Mouse (Mus musculus): ENCODE measurements around the gene Olfr70. TPM values are rescaled to one million over a fixed set of nuclear protein-coding genes. Genes with fewer than 3 reads are reported as not detected.

Olfr70 gene
- polyA plus RNA-seq, 1 experiment: not detected

GRCm38 (mm10) chr4:43669428-43669794 lies 31.2 kb downstream of the Olfr70 start:
- no peak overlapping the region for H3K27ac ChIP-seq (ENCODE audit: insufficient read depth, low read length)

DNA sequence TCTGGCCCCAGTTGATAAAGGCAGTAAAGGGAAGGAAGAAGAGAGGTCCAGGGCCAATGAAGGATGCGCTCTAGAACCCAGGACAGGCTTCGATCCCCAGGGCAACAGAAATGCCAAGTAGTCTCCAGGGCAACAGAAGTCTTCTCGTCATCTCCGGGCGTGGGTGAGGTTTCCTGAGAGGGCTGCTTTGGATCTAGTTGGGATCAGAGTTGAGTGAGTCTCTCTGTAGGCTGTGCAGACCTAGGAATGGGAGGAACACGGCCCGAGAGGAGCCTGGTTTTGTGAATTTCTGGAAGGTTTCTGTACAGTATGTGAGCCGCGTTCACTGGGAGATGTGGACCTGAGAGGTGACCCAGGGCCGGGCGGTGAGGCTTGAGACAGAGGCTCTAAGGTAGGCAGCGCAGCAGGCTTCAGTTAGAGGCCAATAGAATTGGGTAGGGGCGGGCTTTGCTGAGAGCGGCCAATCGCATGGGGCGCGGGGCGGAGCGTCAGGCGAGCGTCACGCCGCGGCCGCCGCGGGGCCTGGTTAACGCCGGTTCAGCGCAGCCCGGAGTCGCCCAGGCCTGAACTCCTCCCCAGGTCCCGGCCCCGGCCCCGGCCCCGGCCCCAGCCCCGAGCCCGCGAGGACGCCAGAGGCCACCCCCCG lies 31.7 kb downstream of the Olfr70 start, which contains the start of the genes Tmem8b and Fam221b:
Tmem8b (plus strand) TSS at position 190 of the 646 bp plus-strand sequence.
Fam221b (minus strand) TSS at position 364 of the 646 bp plus-strand sequence.
- Histone ChIP-seq H3K4me1 (ENCODE audit: control insufficient read depth, insufficient read depth, low read length) (peaks cover 6% of the 10 kb centered on the region), H3K27ac (ENCODE audit: insufficient read depth, low read length) (peak within 1 kb of the TSS; percentile 26; the same call in 1 of the 2 replicates), H3K4me3 (ENCODE audit: insufficient read depth, low read length) (peak within 1 kb of the TSS; percentile 85)
- TF ChIP-seq POLR2A (IDR thresholded peaks at IDR 0.05; ENCODE audit: extremely low read depth, insufficient read depth, low read length): peak; percentile 72; the same call in 1 of the 2 replicates
- TF ChIP-seq CTCF (IDR thresholded peaks at IDR 0.05; ENCODE audit: extremely low read depth, insufficient read depth, low read length): no peak

More at GRCm38 (mm10) chr4:43669428-43669794, 31.2 kb downstream of the Olfr70 start:
- Histone ChIP-seq H3K4me3 (ENCODE audit: insufficient read depth, low read length) (peak overlapping the region; percentile 85), H3K4me1 (ENCODE audit: control insufficient read depth, insufficient read depth, low read length) (peaks cover 6% of the 10 kb centered on the region)
- TF ChIP-seq CTCF (IDR thresholded peaks at IDR 0.05; ENCODE audit: extremely low read depth, insufficient read depth, low read length) (no peak), POLR2A (IDR thresholded peaks at IDR 0.05; ENCODE audit: extremely low read depth, insufficient read depth, low read length) (no peak)

- Histone ChIP-seq H3K27ac (ENCODE audit: insufficient read depth, low read length) (no peak overlapping the region), H3K4me1 (ENCODE audit: control insufficient read depth, insufficient read depth, low read length) (peaks cover 2% of the 10 kb centered on the region), H3K4me3 (ENCODE audit: insufficient read depth, low read length) (no peak overlapping the region)
- TF ChIP-seq POLR2A (IDR thresholded peaks at IDR 0.05; ENCODE audit: extremely low read depth, insufficient read depth, low read length) (no peak), CTCF (IDR thresholded peaks at IDR 0.05; ENCODE audit: extremely low read depth, insufficient read depth, low read length) (peak; percentile 43; the same call in 1 of the 2 replicates)
These were observed 34.2 kb downstream of the Olfr70 start for GRCm38 (mm10) chr4:43666412-43666811.

- Histone ChIP-seq H3K4me1 (ENCODE audit: control insufficient read depth, insufficient read depth, low read length) (no peaks in the 10 kb centered on the region; the same call in 1 of the 2 replicates), H3K4me3 (ENCODE audit: insufficient read depth, low read length) (no peak overlapping the region; the same call in 1 of the 2 replicates), H3K27ac (ENCODE audit: insufficient read depth, low read length) (no peak overlapping the region)
- TF ChIP-seq CTCF (IDR thresholded peaks at IDR 0.05; ENCODE audit: extremely low read depth, insufficient read depth, low read length) (no peak), POLR2A (IDR thresholded peaks at IDR 0.05; ENCODE audit: extremely low read depth, insufficient read depth, low read length) (no peak)
These were observed 43.5 kb downstream of the Olfr70 start for GRCm38 (mm10) chr4:43657146-43657545.

GRCm38 (mm10) chr4:43656339-43657109 lies 44.1 kb downstream of the Olfr70 start, which contains the start of gene Hint2:
Gene Hint2, minus strand, starts transcription at chr4:43656466.
- no peak for TF ChIP-seq CTCF (IDR thresholded peaks at IDR 0.05; ENCODE audit: extremely low read depth, insufficient read depth, low read length)
- peak; percentile 81 for TF ChIP-seq POLR2A (IDR thresholded peaks at IDR 0.05; ENCODE audit: extremely low read depth, insufficient read depth, low read length)
- peak within 1 kb of the TSS; percentile 90 for H3K27ac ChIP-seq (ENCODE audit: insufficient read depth, low read length)
- no peaks in the 10 kb centered on the region; the same call in 1 of the 2 replicates for H3K4me1 ChIP-seq (ENCODE audit: control insufficient read depth, insufficient read depth, low read length)
- peak within 1 kb of the TSS; percentile 51 for H3K4me3 ChIP-seq (ENCODE audit: insufficient read depth, low read length)

DNA sequence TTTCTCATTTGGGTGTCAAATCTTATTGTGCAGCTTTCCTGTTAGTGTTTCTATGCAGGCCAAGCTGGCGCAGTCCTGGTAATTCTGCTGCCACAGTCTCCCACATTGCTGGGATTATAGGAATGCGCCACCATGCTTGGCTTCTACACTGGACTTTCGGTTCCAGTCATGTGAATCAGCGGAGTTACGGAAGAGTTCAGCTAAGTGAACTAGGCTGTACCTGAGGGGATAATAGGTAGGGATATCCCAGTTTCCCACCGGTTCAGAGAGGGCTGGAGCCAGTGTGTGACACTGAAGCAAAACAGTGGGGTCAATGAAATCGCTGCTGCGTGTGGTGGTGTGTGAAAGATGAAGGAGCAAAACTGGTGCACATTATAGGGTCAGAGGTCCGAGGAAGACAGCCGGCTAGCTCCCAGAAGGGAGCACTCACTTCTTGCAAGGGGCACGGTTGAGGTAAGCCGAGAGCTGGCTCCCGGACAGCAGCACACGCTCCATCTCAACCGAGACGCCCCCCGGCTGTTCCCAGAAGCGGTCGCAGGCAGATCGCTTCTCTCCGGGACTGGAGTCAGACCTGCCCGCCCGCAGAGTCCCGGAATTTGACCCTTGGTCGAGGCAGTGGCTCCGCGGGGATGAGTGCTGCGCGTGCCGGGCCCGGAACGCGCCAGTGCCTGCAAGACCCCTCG lies 44.8 kb downstream of the Olfr70 start:
- TF ChIP-seq CTCF (IDR thresholded peaks at IDR 0.05; ENCODE audit: extremely low read depth, insufficient read depth, low read length): no peak
- no peak for TF ChIP-seq POLR2A (IDR thresholded peaks at IDR 0.05; ENCODE audit: extremely low read depth, insufficient read depth, low read length)
- peak overlapping the region; percentile 51 for H3K4me3 ChIP-seq (ENCODE audit: insufficient read depth, low read length)
- H3K27ac ChIP-seq (ENCODE audit: insufficient read depth, low read length): peak overlapping the region; percentile 90
- no peaks in the 10 kb centered on the region; the same call in 1 of the 2 replicates for H3K4me1 ChIP-seq (ENCODE audit: control insufficient read depth, insufficient read depth, low read length)

GRCm38 (mm10) chr4:43653161-43654015 lies 47.2 kb downstream of the Olfr70 start, which contains the start of gene Spag8:
Gene Spag8, minus strand, starts transcription at chr4:43653594.
- Histone ChIP-seq H3K4me3 (ENCODE audit: insufficient read depth, low read length) (no peak within 1 kb of the TSS), H3K4me1 (ENCODE audit: control insufficient read depth, insufficient read depth, low read length) (no peaks in the 10 kb centered on the region; the same call in 1 of the 2 replicates), H3K27ac (ENCODE audit: insufficient read depth, low read length) (no peak within 1 kb of the TSS)
- TF ChIP-seq POLR2A (IDR thresholded peaks at IDR 0.05; ENCODE audit: extremely low read depth, insufficient read depth, low read length) (no peak), CTCF (IDR thresholded peaks at IDR 0.05; ENCODE audit: extremely low read depth, insufficient read depth, low read length) (no peak)

- no peak for TF ChIP-seq CTCF (IDR thresholded peaks at IDR 0.05; ENCODE audit: extremely low read depth, insufficient read depth, low read length)
- TF ChIP-seq POLR2A (IDR thresholded peaks at IDR 0.05; ENCODE audit: extremely low read depth, insufficient read depth, low read length): no peak
- Histone ChIP-seq H3K27ac (ENCODE audit: insufficient read depth, low read length) (no peak overlapping the region), H3K4me1 (ENCODE audit: control insufficient read depth, insufficient read depth, low read length) (no peaks in the 10 kb centered on the region; the same call in 1 of the 2 replicates), H3K4me3 (ENCODE audit: insufficient read depth, low read length) (no peak overlapping the region)
These were observed 47.9 kb downstream of the Olfr70 start for GRCm38 (mm10) chr4:43652726-43653125.

All from cortical plate, adult 2 months (tissue).